Mouse (Mus musculus) gastrocnemius, postnatal 36 days (tissue): ENCODE results near the gene E130309D02Rik. TPM values are rescaled to one million over a fixed set of nuclear protein-coding genes. Genes with fewer than 3 reads are reported as not detected.

ENCODE experiments used
- DNase-seq, 2 experiments: peaks; one replicate each; pipeline ENCODE4 v3.0.0; 2022
- intact Hi-C: fragments of 180-260 bp; cut with DNase I; formaldehyde crosslinking; loops from one replicate; pipeline ENCODE4 v1.15.1; 2025
- long read RNA-seq, 2 experiments: library from polyadenylated mRNA; stranded (forward); transcript quantifications; one replicate each; pipeline ENCODE4 v2.0.0; 2021
- total RNA-seq, 2 experiments: library from RNA; stranded (reverse); gene quantifications; 2 replicates each; pipeline ENCODE4 v1.2.3; 2021

Gene E130309D02Rik
- total RNA-seq, result 10 to 100 TPM in 1 of 2 experiments, 1 to 10 TPM in 1; 8.9 to 10.3 TPM
- long read RNA-seq, experiment 1, partial matches to known transcripts, result 4 of 8 reads
- long read RNA-seq, experiment 1, other reads (novel, unspliced or antisense), result 1 of 8 reads
- long read RNA-seq, experiment 2, transcript E130309D02Rik-201 (6 exons, 2,208 nt), result major isoform, 6 of 20 reads
- long read RNA-seq, experiment 2, partial matches to known transcripts, result 3 of 20 reads
- long read RNA-seq, experiment 2, other reads (novel, unspliced or antisense), result 11 of 20 reads

DNA sequence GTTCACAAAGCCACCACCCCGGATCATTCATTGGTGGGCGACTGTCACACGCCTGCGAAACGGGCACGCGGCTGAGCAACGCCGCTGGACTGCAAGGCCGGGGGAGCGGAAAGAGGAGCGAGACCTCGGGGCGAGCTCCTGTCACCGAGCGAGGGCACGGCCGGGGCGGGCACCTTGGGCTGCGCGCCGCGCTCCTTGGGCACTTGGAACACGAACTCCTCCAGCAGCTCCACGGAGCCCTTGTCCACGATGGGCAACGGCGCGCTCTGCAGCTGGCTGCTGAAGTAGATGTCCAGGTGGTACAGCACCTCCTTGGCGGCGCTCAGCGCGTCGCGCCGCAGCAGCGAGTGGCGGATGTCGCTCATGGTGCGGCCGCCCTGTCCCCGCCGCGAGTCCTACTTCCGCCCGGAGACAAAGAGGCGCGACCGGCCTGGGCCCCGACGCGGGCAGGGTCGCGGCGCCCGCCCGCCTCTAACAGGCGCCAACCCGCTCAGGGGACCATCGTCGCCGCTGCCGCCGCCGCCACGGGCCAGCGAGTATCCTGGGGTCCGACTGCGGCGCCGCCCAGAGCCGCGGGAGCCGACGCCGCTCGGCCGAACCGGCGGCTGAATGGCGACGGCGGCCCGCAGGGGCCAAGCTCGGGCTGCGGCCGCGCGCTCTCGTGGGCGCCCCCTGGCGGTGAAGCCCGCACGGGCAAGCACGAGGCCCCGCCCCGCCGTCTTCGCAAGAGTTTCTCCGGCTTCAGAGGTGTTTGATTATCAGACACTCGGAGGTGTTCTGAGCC, at the start of gene E130309D02Rik:
TSS of gene E130309D02Rik (minus strand) at position 631 of the 784 bp plus-strand sequence.
- intact Hi-C loops, result no loop called here
- peak; percentile 79 to 87 for DNase-seq

DNA sequence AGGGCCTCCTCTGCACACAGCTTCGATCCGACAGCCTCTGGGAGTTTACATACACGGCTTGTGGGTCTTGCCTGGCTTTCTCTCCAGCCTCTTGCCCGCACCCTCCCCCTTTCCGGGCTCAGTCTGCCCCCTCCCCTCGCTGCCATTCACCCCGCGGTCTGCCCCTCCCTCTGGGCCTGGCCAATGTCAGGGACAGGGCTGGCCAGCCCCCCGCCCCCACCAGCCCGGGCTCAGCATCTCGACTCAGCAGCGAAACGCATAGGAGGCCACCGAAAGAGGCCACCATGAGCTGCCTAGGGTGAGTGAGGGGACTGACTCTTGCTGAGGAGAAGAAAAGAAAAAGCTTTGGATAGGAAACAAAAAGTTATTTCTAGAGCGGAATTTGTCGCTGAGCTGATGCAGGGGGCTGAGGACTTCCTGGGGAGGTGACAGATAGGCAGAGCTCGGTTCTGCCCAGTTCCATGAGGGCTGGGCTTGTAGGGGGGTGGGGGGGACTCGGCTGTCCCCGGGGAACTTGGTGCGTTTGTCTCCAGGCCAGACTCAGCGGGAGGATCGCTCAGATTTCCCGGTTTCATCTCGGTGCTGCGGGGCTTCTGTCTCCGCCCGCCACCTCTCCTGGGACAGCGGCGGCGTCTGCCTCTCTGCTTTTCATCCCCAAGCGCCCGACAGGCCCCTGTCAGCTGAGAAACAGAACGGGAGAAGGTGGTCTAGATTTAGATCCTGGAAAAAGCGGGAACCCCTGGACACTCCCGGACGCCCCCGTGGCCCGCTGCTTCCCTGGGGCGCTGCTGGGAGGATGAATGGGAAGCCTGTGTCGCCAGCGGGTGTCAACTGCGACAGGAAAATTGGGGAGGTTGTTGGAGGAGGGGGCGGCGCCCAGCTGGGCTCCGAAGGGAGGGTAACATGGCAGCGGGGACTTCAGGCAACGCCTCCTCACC, 48.8 kb upstream of the E130309D02Rik start:
- intact Hi-C loops, result no loop called here
- no peak for DNase-seq

DNA sequence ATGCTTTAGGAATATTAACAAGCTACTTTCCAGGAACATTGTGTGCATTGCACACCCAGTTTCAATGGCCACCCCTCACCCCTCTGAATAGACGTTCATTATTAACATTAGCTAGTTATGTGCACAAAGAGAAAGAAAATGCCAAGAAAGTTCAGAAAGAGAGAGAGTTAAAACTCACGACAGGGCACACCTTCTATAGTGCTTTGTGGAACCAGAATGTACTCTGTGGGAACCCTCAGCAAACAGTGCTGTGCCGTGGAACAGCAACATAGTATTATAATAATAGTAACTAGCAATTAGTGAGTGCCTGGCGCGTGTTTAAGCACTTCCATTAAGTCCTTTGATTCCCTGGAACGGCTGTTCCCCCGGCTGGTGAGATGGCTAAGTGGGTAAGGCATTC, 46.3 kb upstream of the E130309D02Rik start:
- intact Hi-C loops, result no loop called here
- DNase-seq, result no peak

DNA sequence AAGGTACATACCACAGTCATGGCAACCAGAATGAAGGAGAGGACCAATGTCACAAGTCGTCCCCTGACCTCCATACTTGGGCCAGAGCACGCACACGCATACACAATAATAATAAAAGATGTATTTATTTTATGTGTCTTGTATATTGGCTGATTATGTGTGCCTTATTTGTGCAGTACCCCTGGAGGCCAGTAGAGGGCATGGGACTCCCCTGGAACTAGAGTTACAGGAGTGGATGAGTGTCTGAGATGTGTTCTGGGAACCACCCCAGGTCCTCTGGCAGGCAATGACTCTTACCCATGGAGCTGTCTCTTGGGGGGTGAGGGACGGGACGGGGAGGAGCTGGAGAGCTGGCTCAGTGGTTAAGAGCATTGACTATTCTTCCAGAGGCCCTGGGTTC, 44.8 kb upstream of the E130309D02Rik start:
- intact Hi-C loops, result no loop called here
- no peak for DNase-seq

DNA sequence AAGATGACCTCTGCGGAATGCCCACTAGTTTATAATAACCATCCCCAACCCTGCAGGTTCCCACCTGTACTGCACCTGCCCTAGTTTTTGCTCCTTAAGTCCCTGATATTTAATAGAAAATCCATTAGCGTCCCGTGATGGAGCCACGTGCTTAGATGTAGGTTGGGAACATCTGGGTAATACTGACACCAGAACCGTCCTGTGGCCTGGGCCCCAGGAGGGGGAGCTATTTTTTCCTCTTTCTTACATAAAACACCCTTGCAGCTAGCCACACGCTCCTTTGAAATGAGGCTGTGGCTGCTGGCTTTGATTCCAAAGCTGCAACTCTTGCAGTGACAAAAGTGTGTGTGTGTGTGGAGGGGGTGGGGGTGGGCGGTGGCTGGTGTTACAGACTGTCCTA, 44.1 kb upstream of the E130309D02Rik start:
- no peak for DNase-seq
- intact Hi-C loops, result no loop called here

DNA sequence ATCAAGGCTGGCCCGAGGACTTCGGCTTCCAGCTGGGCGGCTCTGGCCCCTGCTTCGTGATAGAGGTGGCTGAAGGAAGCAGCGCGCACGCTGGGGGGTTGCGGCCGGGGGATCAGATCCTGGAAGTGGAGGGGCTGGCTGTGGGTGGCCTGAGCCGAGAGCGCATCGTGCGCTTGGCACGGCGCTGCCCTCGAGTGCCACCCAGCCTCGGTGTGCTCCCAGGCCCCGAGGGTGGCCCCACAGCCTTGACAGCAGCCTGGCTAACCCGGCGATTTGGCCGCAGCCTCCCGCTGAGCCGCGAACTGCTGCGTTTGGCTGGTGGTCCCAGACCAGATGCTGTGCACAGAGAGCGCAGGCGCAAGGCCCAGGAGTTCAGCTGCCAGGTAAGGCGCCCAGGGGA, 42.4 kb upstream of the E130309D02Rik start:
- intact Hi-C loops, result no loop called here
- DNase-seq, result no peak

DNA sequence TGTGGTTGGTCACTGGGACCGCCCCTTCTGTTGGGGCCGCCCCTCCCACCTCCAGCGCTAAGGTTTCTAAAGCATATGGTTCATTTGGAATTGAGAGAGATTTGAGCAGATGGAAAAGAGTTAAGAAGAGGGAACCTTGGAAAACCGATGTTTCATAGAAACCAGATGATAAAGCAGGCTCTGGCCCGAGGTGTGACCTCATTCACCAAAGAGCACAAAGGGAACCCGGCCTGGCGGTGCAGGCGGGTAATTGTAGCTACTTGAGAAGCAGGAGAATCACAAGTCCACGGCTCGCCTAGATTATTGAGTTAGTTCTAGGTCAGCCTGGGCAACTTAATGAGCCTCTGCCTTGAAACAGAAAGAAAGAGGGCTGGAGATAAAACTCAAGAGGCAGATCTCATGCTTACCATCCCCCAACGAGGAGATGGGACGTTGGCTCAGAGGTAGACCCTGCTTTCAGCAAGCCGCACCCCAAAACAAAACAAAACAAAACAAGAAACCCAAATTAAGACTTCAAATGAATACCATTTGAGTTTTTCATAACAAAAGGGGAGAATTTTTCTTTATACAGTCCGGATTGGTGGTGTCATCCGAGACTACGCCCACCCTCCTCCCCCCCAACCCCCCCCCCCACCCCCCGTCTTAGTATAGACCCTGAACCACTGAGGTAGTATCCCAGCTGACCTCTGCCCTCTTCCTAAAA, 41.7 kb upstream of the E130309D02Rik start, which contains the start of gene Grid2ip:
TSS of gene Grid2ip (plus strand) at position 653 of the 703 bp plus-strand sequence.
- intact Hi-C loops, result no loop called here
- DNase-seq, result no peak

DNA sequence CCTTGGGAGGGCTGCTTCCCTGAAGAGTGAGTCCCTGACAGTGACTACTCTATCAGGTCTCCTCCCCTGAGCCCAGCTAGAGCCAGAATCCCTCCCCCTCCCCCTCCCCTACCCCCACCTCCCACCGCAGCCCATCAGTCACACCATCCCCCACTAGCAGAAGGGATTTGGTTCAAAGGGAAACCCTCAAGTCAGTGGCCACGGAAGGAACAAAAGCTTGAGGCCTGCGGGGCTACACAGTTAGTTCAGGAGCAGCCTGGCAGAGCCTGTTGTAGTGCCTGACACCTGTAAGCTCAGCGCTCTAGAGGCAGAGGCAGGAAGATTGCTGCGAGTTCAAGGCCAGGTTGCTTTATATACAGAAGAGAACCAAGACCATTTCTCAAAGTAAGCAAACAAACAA, 40.9 kb upstream of the E130309D02Rik start:
- no peak for DNase-seq
- intact Hi-C loops, result no loop called here

DNA sequence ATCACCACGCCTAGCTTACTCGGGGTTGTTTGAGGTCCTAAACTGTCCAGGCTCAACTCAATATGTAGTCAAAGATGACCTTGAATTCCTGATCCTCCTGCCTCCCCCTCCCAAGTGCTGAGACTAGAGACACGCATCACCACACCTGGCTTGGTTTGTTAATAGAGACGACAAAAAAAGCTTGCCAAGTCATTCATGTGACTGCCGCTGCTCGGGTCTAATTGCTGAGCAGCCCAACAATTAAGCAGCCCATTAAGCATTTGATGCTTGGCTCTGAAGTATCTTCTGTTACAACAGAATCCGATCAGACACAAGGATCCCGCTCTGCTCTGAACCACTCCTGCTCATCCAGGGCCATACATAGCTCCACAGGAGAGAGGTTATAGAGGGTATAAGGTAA, 31.2 kb upstream of the E130309D02Rik start:
- no peak for DNase-seq
- intact Hi-C loops, result no loop called here

DNA sequence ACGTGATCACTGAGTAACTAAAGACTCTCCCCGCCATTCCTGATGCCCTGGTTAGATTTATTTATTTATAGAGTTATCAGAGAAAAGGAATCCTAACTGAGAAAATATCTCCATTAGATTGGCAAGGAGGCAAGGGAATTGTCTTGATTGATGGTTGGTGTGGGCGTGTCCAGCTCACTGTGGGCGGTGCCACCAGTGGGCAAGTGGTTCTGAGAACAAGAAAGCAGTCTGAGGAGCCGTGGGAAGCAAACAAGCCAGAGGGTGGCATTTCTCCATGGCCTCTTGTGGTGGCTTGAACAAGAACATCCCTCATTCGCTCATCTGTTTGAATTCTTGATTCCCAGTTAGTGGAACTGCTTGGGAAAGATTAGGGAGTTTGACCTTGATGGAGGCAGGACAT, 24.4 kb upstream of the E130309D02Rik start:
- no peak for DNase-seq
- intact Hi-C loops, result no loop called here

DNA sequence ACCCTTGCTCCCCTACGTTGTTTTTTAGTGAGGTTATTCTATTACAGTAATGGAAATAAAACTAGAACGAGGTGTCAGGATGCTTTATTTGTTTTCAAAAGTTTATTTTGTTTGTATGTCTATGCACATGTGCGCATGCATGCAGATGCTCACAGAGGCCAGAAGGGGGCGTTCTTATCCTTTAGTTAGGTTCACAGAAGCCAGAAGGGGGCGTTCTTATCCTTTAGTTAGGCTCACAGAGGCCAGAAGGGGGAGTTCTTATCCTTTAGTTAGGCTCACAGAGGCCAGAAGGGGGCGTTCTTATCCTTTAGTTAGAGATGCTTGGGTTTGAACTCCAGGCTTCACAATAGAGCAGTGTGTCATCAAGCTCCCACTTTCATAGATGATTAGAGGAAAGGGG, 21.4 kb upstream of the E130309D02Rik start:
- DNase-seq, result no peak
- intact Hi-C loops, result no loop called here

DNA sequence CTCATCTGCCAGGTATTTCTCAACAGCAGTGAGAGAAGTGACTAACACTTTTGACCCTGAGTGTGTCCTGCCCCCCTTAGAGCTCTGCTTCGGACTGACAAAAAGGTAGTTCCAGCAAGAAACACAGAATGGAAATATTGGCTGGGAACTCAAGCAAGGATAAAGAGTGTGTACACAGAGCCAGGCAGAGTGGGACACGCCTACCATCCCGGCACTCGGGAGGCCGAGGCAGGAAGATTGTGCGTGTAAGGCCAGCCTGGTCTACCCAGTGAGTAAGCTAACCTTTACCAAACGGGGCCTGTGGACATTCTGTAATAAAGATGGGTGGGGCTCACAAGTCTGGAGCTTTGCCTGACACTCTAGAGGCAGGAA, 19.9 kb upstream of the E130309D02Rik start:
- no peak for DNase-seq
- intact Hi-C loops, result no loop called here

DNA sequence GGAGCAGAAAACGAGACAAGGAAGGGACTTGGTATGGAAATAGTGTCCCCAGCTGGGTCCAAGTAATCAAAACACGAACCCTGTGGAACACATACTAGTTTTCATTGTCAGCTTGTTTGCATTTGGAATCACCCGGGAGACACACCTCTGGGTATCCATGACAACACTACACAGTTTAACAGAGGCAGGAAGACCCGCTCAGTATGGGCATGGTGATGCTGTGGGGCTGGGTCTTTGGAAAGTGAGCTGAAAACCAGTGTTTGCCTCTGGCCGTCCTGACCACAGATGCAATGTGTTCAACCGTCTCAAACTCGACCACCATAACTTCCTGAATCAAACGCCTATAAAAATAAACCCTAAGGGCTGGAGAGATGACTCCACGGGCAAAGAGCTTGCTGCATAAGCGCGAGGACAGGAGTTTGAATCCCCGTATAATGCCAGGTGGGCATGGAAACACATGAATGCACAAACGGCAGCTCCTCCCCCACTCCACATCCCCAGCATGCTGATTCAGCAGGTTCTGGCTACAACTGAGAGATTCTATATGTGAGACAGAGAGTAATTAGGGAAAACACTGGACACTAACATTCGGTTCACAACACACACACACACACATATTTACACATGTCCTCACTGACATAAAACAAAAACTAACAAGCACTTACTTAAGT, 19.4 kb upstream of the E130309D02Rik start:
- no peak for DNase-seq

DNA sequence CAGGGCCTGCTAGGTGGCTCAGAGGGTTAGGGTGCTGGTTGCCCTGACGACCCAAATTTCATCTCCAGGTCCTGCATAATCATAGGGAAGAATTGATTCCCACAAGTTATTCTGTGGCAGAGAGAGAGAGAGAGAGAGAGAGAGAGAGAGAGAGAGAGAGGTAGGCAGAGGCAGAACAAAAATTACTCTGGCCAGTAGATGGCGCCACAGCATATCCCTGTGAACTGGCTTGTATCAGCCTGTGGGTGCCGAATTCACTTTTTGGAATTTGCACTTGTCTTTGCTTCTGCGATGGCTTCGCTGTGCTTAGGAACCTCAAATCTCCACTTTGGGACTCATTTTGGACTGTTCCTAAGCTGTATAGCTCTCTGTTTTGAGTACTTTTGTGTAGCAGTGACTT, 18.7 kb upstream of the E130309D02Rik start:
- intact Hi-C loops, result loop anchor here (5.0 kb wide), 1 partner anchor 88 kb away; no protein-coding TSS in a partner anchor
- DNase-seq, result peak in 1 of 2 experiments; percentile 50

More for the DNA sequence above, 19.4 kb upstream of the E130309D02Rik start:
- intact Hi-C loops, result loop anchor here (5.0 kb wide), 1 partner anchor 88 kb away; no protein-coding TSS in a partner anchor

DNA sequence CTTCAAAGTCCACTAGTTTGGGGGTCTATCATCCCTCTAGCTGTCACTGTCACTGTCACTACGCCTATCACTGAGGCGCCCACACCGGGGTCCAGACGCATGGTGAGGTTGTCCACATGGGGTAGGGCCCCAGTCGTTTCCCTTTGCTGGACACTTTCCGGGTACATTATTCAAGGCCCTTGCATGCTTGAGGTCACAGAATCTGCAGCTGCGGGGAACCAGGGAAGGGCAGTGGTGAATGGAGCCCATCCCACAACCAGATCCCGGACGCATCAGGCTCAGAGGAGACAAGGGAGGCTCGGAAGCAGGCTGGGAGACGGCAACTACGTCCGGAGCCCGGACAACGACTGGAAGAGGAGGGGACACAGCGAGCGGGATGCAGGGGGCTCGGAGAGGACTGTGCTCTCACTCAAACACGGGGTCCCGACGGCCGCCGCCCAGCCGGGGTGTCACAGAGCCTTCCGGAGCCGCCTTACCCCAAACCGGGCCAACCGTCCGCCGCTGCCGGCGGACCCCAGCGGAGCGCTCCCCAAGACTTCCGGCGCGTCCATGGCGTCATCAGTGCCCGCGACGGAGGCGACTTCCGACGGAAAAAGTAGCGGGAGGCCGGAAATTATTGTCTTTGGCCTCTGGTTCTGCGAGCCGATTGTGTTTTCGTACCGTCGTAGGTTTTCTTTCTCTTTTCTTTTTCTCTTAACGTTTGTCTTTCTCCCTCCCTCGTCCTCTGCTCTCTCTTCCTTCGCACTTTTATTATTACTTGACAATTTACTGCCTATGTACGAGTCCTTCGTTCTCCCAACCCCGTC, 13.7 kb upstream of the E130309D02Rik start, which contains the start of gene Zdhhc4:
TSS of gene Zdhhc4 (minus strand) at position 567 of the 806 bp plus-strand sequence.
- peak; percentile 84 to 86 for DNase-seq
- intact Hi-C loops, result no loop called here

DNA sequence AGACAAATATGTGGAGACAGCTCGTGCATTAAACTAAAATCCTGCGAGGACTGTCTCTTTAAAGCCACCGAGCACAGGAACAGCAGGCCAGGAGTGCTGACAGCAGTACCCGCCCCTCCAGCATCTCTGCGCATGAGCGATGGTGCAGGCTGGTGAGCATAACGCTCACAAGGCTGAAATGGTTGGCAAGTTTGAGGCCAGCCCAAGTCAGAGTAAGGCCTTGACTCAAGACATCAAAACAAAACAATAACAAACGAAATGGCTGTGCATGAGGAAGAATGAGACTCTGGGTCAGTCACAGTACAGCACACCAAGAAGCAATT, 2.1 kb upstream of the E130309D02Rik start:
- DNase-seq, result no peak
- intact Hi-C loops, result no loop called here

DNA sequence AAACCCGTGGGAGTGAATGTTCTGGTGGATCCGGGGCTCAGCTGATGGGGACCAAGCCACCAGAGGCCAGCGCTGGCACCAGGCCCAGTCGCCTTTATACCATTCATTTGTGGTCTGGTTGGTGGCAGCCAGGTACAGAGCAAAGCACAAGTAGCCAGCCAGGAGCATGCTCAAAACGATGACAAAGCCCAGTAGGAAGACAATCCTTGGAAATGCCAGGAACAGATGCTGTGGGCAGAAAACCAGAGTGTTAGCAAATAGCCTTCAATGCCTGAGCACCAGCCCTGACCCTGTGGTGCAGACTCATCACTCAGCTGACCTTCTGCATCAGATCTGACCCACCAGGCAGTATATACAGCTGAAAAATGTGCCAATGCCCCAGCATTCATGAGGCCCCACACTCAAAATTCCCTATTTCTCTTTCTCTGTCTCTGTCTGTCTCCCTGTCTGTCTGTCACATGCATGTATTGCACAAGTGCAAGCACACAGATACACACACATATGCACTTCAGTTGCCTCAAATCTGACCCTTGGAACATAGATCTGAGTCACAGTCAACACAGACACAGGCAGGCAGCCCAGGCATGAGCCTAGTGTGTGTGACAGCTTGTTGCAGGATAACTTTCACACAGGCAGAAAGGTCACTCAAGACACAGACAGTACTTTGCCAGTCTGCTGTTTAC, 1.6 kb upstream of the E130309D02Rik start:
- intact Hi-C loops, result no loop called here
- DNase-seq, result no peak

DNA sequence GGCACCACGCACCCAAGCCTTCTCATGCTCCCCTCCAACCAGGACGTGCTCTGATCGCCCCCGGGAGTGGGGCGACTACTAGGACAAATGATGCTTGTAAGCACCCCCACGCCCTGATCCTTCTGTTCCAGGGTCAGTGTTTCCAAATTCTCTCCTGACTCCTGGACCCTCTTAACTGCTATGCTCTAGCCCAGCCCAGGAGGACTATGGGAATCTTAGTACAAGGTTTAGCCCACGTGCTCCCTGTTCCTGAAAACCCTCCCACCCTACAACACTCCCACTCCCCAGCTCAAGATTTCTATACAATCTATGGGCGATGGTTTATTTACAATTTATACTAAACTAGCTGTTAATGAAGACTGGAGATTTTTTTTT, 341 bp upstream of the E130309D02Rik start:
- no peak for DNase-seq
- intact Hi-C loops, result no loop called here
